Mouse (Mus musculus): ENCODE measurements around the gene Actl11. TPM values are rescaled to one million over a fixed set of nuclear protein-coding genes. Genes with fewer than 3 reads are reported as not detected.

Actl11 gene
- polyA plus RNA-seq, 1 experiment from 2014 or later, result not detected

DNA sequence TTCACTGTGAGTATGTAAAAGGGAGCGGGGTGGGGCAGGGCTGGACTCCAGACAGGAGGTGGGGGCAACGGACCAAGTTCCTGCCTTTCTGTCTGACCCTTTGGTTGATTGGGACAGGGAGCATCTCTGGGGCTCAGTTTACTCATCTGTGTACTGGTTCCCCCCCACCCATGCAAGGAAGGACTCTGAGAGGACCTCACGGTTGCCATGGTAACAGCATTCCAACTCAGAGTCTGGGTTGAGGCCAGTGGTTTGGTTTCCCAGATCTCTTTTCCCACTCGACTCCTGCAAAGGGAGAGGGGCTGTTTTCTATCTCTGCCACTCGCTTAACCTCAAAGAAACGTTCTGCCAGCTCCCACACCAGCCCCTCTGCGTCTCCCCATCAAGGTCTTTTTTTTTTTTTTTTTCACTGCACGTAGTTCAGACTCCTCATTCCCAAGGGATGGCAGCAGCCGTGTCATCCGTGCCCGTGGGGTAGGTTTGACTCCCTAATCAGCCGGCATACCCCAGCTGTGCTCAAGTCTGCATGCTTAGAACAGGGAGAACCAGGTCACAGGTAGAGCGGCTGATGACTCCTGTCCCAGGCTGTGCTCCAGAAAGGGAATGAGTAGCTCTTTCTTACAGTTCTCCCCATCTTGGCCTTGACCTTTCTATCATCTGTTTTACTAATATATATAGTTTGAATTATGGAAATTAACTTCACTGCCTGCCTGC is 10.2 kb upstream of the Actl11 start:
- peak; percentile 59 for ATAC-seq
- 26% methylated on average over 13 of the region's 13 CpGs for WGBS
- Histone ChIP-seq H3K9ac (ENCODE audit: low read depth, low read length) (0 out of 2 replicates have a peak overlapping the region, but pooled peaks have one; percentile 12), H3K4me3 (ENCODE audit: low read depth, low read length) (no peak overlapping the region), H3K4me2 (ENCODE audit: low read length) (peak overlapping the region; percentile 19; the same call in 1 of the 2 replicates), H3K27me3 (ENCODE audit: control insufficient read depth, insufficient read depth, low read depth, low read length) (no peaks in the 10 kb centered on the region), H3K9me3 (replicated peaks; ENCODE audit: control insufficient read depth, low read length, poor library complexity, severe bottlenecking) (no peaks in the 10 kb centered on the region), H3K36me3 (ENCODE audit: control insufficient read depth, insufficient read depth, low read length) (no peaks in the 10 kb centered on the region), H3K27ac (ENCODE audit: low read length) (peak overlapping the region; percentile 66), H3K4me1 (ENCODE audit: control insufficient read depth, insufficient read depth, low read length) (peaks cover 16% of the 10 kb centered on the region)

DNA sequence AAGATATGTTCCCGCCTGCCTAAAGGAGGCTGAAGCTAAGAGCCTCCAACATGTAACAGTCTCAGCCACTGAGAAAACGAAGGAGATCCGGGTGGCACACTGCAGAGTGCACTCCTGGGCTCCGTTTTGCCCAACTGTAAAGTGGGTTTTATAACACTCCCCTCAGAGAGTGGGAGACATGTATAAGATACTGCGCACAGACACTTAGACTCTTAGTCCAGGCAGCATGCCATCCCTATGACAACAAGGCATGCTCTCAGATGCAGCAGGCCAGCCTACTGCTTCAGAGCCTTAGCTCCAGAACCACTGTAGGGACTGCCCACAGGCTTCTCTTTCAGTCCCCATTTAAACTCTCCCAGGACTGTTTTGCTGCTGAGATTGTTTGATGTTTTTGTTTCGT is 9.4 kb upstream of the Actl11 start:
- Histone ChIP-seq H3K4me1 (ENCODE audit: control insufficient read depth, insufficient read depth, low read length) (peaks cover 19% of the 10 kb centered on the region), H3K9ac (ENCODE audit: low read depth, low read length) (no peak overlapping the region), H3K36me3 (ENCODE audit: control insufficient read depth, insufficient read depth, low read length) (no peaks in the 10 kb centered on the region), H3K9me3 (replicated peaks; ENCODE audit: control insufficient read depth, low read length, poor library complexity, severe bottlenecking) (no peaks in the 10 kb centered on the region), H3K27ac (ENCODE audit: low read length) (peak overlapping the region; percentile 66), H3K4me3 (ENCODE audit: low read depth, low read length) (no peak overlapping the region), H3K4me2 (ENCODE audit: low read length) (no peak overlapping the region), H3K27me3 (ENCODE audit: control insufficient read depth, insufficient read depth, low read depth, low read length) (no peaks in the 10 kb centered on the region)
- ATAC-seq, result no peak
- WGBS, result 88% methylated on average over 6 of the region's 6 CpGs

- H3K27me3 ChIP-seq (ENCODE audit: control insufficient read depth, insufficient read depth, low read depth, low read length), result no peaks in the 10 kb centered on the region
- H3K4me2 ChIP-seq (ENCODE audit: low read length), result no peak overlapping the region
- 83% methylated on average over 5 of the region's 5 CpGs for WGBS
- H3K4me3 ChIP-seq (ENCODE audit: low read depth, low read length), result no peak overlapping the region
- no peaks in the 10 kb centered on the region for H3K9me3 ChIP-seq (replicated peaks; ENCODE audit: control insufficient read depth, low read length, poor library complexity, severe bottlenecking)
- ATAC-seq, result no peak
- no peaks in the 10 kb centered on the region for H3K36me3 ChIP-seq (ENCODE audit: control insufficient read depth, insufficient read depth, low read length)
- H3K4me1 ChIP-seq (ENCODE audit: control insufficient read depth, insufficient read depth, low read length), result peaks cover 24% of the 10 kb centered on the region
- H3K9ac ChIP-seq (ENCODE audit: low read depth, low read length), result no peak overlapping the region
- H3K27ac ChIP-seq (ENCODE audit: low read length), result no peak overlapping the region
These were observed 8.8 kb upstream of the Actl11 start for GRCm38 (mm10) chr9:107919441-107919840.

DNA sequence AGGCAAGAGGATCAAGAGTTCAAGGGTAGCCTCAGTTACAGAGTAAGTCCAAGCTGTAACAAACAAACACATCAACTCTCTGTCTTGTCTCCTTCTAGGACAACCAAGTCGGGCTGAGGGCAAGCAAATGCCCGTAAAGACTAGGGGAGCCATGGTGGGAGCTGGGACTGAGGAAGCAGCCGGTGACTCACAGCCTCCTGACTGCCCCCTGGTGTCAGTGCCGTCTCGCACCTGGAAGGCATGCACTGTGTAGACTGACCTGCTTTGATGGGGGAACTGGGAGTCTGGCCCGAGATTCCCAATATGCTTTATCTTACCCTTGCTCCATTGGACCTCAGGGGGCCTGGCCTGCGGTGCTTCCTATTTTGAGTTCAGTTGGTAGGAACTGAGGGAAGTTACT is 5.2 kb upstream of the Actl11 start:
- 35% methylated on average over 7 of the region's 7 CpGs for WGBS
- Histone ChIP-seq H3K4me2 (ENCODE audit: low read length) (no peak overlapping the region), H3K4me3 (ENCODE audit: low read depth, low read length) (no peak overlapping the region), H3K4me1 (ENCODE audit: control insufficient read depth, insufficient read depth, low read length) (peaks cover 28% of the 10 kb centered on the region), H3K9me3 (replicated peaks; ENCODE audit: control insufficient read depth, low read length, poor library complexity, severe bottlenecking) (no peaks in the 10 kb centered on the region), H3K27ac (ENCODE audit: low read length) (no peak overlapping the region), H3K27me3 (ENCODE audit: control insufficient read depth, insufficient read depth, low read depth, low read length) (no peaks in the 10 kb centered on the region), H3K36me3 (ENCODE audit: control insufficient read depth, insufficient read depth, low read length) (no peaks in the 10 kb centered on the region), H3K9ac (ENCODE audit: low read depth, low read length) (no peak overlapping the region)
- ATAC-seq, result no peak

DNA sequence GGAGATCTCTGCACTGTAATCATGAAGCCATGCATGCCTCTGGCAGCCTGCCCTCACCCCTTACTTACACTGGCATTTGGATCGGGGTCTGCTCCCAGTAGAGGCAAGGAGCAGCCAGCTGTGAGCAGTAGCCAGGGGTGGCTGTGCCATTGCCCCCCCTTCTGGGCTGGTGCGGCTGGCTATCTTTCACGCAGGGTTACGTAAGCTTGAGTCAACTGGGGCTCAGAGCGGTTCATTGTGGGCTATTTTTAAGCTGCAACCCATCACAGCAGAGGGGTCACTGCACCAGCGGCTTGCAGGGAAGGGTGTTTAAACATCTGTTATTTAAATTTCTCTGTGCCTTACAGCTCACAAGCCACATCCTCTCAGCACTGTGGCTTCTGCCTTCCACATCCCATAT is 4.3 kb upstream of the Actl11 start:
- 0 out of 2 replicates have a peak, but pooled peaks have one; percentile 6 for ATAC-seq
- peak overlapping the region; percentile 61; the same call in 1 of the 2 replicates for H3K27ac ChIP-seq (ENCODE audit: low read length)

DNA sequence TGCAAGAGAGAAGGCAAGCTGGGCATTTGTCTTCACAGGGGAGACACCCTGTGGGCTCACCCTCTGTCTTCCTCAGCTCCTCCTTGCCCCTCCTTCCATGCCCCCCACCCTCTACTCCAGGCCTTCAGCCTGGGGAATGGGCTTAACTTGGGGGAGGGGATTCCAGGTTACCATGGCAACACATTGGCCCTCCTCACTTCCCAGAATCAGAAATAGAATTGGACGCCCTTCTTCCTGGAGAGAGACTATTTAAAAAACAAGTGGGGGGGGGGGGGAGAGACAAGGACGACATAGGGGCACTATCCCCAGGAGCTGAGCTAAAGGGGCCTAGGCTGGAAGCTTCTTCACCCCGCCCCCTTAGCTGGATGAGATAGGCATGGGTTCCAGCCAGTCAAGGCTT is 3.0 kb upstream of the Actl11 start:
- no peak overlapping the region for H3K9ac ChIP-seq (ENCODE audit: low read depth, low read length)
- H3K27ac ChIP-seq (ENCODE audit: low read length), result 0 out of 2 replicates have a peak overlapping the region, but pooled peaks have one; percentile 26
- 0 out of 2 replicates have a peak, but pooled peaks have one; percentile 37 for ATAC-seq
- H3K27me3 ChIP-seq (ENCODE audit: control insufficient read depth, insufficient read depth, low read depth, low read length), result no peaks in the 10 kb centered on the region
- WGBS, result 11% methylated on average over 3 of the region's 3 CpGs
- peaks cover 18% of the 10 kb centered on the region for H3K4me1 ChIP-seq (ENCODE audit: control insufficient read depth, insufficient read depth, low read length)
- H3K4me2 ChIP-seq (ENCODE audit: low read length), result no peak overlapping the region
- no peaks in the 10 kb centered on the region for H3K9me3 ChIP-seq (replicated peaks; ENCODE audit: control insufficient read depth, low read length, poor library complexity, severe bottlenecking)
- no peak overlapping the region for H3K4me3 ChIP-seq (ENCODE audit: low read depth, low read length)
- H3K36me3 ChIP-seq (ENCODE audit: control insufficient read depth, insufficient read depth, low read length), result no peaks in the 10 kb centered on the region

More for the DNA sequence above, 4.3 kb upstream of the Actl11 start:
- WGBS, result 31% methylated on average over 6 of the region's 6 CpGs
- Histone ChIP-seq H3K4me2 (ENCODE audit: low read length) (no peak overlapping the region), H3K9me3 (replicated peaks; ENCODE audit: control insufficient read depth, low read length, poor library complexity, severe bottlenecking) (no peaks in the 10 kb centered on the region), H3K36me3 (ENCODE audit: control insufficient read depth, insufficient read depth, low read length) (no peaks in the 10 kb centered on the region), H3K4me3 (ENCODE audit: low read depth, low read length) (no peak overlapping the region), H3K4me1 (ENCODE audit: control insufficient read depth, insufficient read depth, low read length) (peaks cover 19% of the 10 kb centered on the region), H3K27me3 (ENCODE audit: control insufficient read depth, insufficient read depth, low read depth, low read length) (no peaks in the 10 kb centered on the region), H3K9ac (ENCODE audit: low read depth, low read length) (0 out of 2 replicates have a peak overlapping the region, but pooled peaks have one; percentile 16)

GRCm38 (mm10) chr9:107926920-107927420 is 1.3 kb upstream of the Actl11 start:
- H3K4me2 ChIP-seq (ENCODE audit: low read length), result no peak overlapping the region
- no peaks in the 10 kb centered on the region for H3K27me3 ChIP-seq (ENCODE audit: control insufficient read depth, insufficient read depth, low read depth, low read length)
- no peak overlapping the region for H3K4me3 ChIP-seq (ENCODE audit: low read depth, low read length)
- no peak overlapping the region for H3K9ac ChIP-seq (ENCODE audit: low read depth, low read length)
- WGBS, result 69% methylated on average over 9 of the region's 9 CpGs
- no peak overlapping the region for H3K27ac ChIP-seq (ENCODE audit: low read length)
- ATAC-seq, result no peak
- no peaks in the 10 kb centered on the region for H3K9me3 ChIP-seq (replicated peaks; ENCODE audit: control insufficient read depth, low read length, poor library complexity, severe bottlenecking)
- H3K36me3 ChIP-seq (ENCODE audit: control insufficient read depth, insufficient read depth, low read length), result no peaks in the 10 kb centered on the region
- peaks cover 18% of the 10 kb centered on the region for H3K4me1 ChIP-seq (ENCODE audit: control insufficient read depth, insufficient read depth, low read length)

DNA sequence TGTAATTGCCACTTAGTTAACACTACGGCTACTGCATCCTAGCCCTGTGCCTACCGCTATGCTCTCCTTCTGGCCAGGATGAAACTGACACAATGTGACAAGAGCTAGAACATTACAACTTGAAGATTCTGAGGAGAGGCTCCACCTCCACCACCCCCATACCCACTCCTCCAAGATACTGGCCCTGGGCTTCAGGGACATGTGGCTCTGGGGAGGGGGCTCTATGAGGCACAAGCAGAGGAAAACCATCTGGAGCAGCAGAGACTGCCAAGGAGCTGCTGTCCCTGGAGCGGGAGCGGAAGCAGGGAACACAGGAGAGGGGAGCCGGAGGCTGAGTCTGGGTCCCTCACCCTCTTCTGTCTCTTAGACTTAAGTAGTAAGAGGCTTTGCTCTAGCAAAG is 520 bp upstream of the Actl11 start:
- WGBS, result 92% methylated on average over 5 of the region's 5 CpGs
- H3K27ac ChIP-seq (ENCODE audit: low read length), result no peak overlapping the region
- no peak for ATAC-seq

GRCm38 (mm10) chr9:107932221-107932620 is 4.0 kb downstream of the Actl11 start:
- H3K4me1 ChIP-seq (ENCODE audit: control insufficient read depth, insufficient read depth, low read length), result peaks cover 10% of the 10 kb centered on the region
- H3K9ac ChIP-seq (ENCODE audit: low read depth, low read length), result no peak overlapping the region
- no peak overlapping the region for H3K4me2 ChIP-seq (ENCODE audit: low read length)
- no peak overlapping the region for H3K4me3 ChIP-seq (ENCODE audit: low read depth, low read length)
- no peak for ATAC-seq
- 71% methylated on average over 4 of the region's 4 CpGs for WGBS
- no peaks in the 10 kb centered on the region for H3K27me3 ChIP-seq (ENCODE audit: control insufficient read depth, insufficient read depth, low read depth, low read length)
- no peak overlapping the region for H3K27ac ChIP-seq (ENCODE audit: low read length)
- H3K9me3 ChIP-seq (replicated peaks; ENCODE audit: control insufficient read depth, low read length, poor library complexity, severe bottlenecking), result no peaks in the 10 kb centered on the region
- no peaks in the 10 kb centered on the region for H3K36me3 ChIP-seq (ENCODE audit: control insufficient read depth, insufficient read depth, low read length)

More for the DNA sequence above, 520 bp upstream of the Actl11 start:
- H3K36me3 ChIP-seq (ENCODE audit: control insufficient read depth, insufficient read depth, low read length), result no peaks in the 10 kb centered on the region
- no peak overlapping the region for H3K4me3 ChIP-seq (ENCODE audit: low read depth, low read length)
- H3K4me1 ChIP-seq (ENCODE audit: control insufficient read depth, insufficient read depth, low read length), result peaks cover 18% of the 10 kb centered on the region
- H3K4me2 ChIP-seq (ENCODE audit: low read length), result no peak overlapping the region
- no peaks in the 10 kb centered on the region for H3K9me3 ChIP-seq (replicated peaks; ENCODE audit: control insufficient read depth, low read length, poor library complexity, severe bottlenecking)
- H3K9ac ChIP-seq (ENCODE audit: low read depth, low read length), result no peak overlapping the region
- H3K27me3 ChIP-seq (ENCODE audit: control insufficient read depth, insufficient read depth, low read depth, low read length), result no peaks in the 10 kb centered on the region

Measured in midbrain, embryonic 16.5 days (tissue).